Mouse (Mus musculus): ENCODE data around the gene Ly6g6e.

DNA sequence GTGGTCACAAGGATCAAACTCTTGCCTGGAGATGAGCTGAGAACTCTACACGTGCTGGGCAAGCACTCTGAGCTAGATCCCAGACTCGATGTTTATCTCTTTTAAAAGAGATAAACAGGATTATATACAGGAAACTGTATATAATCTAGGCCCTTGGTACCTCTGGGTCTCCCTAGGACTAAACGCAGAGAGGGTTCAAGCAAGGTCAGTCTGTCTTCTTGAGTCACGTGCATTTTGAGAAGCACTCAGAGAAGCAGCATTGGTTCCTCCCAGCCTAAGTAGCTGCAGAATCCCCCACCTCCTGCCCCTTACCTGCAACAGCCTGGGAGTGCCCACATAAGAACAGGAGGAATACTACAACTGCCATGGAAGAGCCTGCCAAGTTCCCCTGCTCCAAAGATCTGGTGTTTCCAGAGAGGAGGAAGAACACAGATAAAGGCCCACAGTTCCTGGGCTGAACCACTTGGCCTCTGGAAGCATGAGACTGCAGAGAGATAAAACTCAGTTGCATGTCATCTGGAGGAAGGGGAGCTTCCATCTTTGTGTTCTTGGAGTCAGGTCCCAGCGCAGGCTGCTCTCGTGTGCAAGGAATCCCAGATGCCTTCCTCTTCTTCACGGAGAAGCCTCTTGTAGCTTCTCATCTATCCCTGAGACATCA is 8.6 kb downstream of the Ly6g6e start, which contains the start of gene Ly6g6f:
- TF ChIP-seq CTCF (IDR thresholded peaks at IDR 0.05; ENCODE audit: borderline replicate concordance, control insufficient read depth, extremely low read depth, insufficient read depth, low read length, poor library complexity) (no peak), POLR2A (IDR thresholded peaks at IDR 0.05; ENCODE audit: control insufficient read depth, extremely low read depth, insufficient read depth, low read length, poor library complexity) (no peak)

Measured in thymus, adult 2 months (tissue).